Mouse (Mus musculus): ENCODE data around the gene Tle1. TPM values are rescaled to one million over a fixed set of nuclear protein-coding genes. Genes with fewer than 3 reads are reported as not detected.

Gene Tle1
- polyA plus RNA-seq, 1 experiment from 2014 or later: 6.2 TPM

- ATAC-seq (replicated peaks; ENCODE audit: extremely low read depth, insufficient read depth, low FRiP score): peak; percentile 12; the same call in 1 of the 2 replicates
- H3K9ac ChIP-seq (ENCODE audit: low read length): peak overlapping the region; percentile 84
Observed at GRCm38 (mm10) chr4:72198877-72199411, 1.8 kb downstream of the Tle1 start.

GRCm38 (mm10) chr4:72197888-72198605, 2.7 kb downstream of the Tle1 start:
- no peaks in the 10 kb centered on the region for H3K36me3 ChIP-seq (ENCODE audit: control insufficient read depth, insufficient read depth)
- no peak overlapping the region for H3K27ac ChIP-seq (ENCODE audit: low read length)
- peak overlapping the region; percentile 1; the same call in 1 of the 2 replicates for H3K9ac ChIP-seq (ENCODE audit: low read length)
- WGBS: 26% methylated on average over 7 of the region's 7 CpGs
- peak overlapping the region; percentile 78 for H3K4me3 ChIP-seq (ENCODE audit: low read length)
- peaks cover 19% of the 10 kb centered on the region for H3K4me1 ChIP-seq (ENCODE audit: control insufficient read depth, insufficient read depth, low read length)
- no peaks in the 10 kb centered on the region for H3K9me3 ChIP-seq (replicated peaks; ENCODE audit: control insufficient read depth, low read length)
- no peak for ATAC-seq (replicated peaks; ENCODE audit: extremely low read depth, insufficient read depth, low FRiP score)
- H3K27me3 ChIP-seq (ENCODE audit: control insufficient read depth, insufficient read depth, low read length): peaks cover 35% of the 10 kb centered on the region
- peak overlapping the region; percentile 92 for H3K4me2 ChIP-seq (ENCODE audit: low read depth, low read length)

More at GRCm38 (mm10) chr4:72198877-72199411, 1.8 kb downstream of the Tle1 start:
- H3K4me2 ChIP-seq (ENCODE audit: low read depth, low read length): peak overlapping the region; percentile 92
- 4% methylated on average over 22 of the region's 22 CpGs for WGBS
- no peaks in the 10 kb centered on the region for H3K9me3 ChIP-seq (replicated peaks; ENCODE audit: control insufficient read depth, low read length)
- H3K36me3 ChIP-seq (ENCODE audit: control insufficient read depth, insufficient read depth): no peaks in the 10 kb centered on the region
- H3K4me3 ChIP-seq (ENCODE audit: low read length): peak overlapping the region; percentile 78
- peaks cover 18% of the 10 kb centered on the region for H3K4me1 ChIP-seq (ENCODE audit: control insufficient read depth, insufficient read depth, low read length)
- H3K27me3 ChIP-seq (ENCODE audit: control insufficient read depth, insufficient read depth, low read length): peaks cover 37% of the 10 kb centered on the region
- no peak overlapping the region for H3K27ac ChIP-seq (ENCODE audit: low read length)

GRCm38 (mm10) chr4:72195116-72195835, 5.4 kb downstream of the Tle1 start:
- H3K9ac ChIP-seq (ENCODE audit: low read length): no peak overlapping the region
- H3K4me2 ChIP-seq (ENCODE audit: low read depth, low read length): no peak overlapping the region
- no peak overlapping the region for H3K27ac ChIP-seq (ENCODE audit: low read length)
- H3K27me3 ChIP-seq (ENCODE audit: control insufficient read depth, insufficient read depth, low read length): peaks cover 53% of the 10 kb centered on the region
- ATAC-seq (replicated peaks; ENCODE audit: extremely low read depth, insufficient read depth, low FRiP score): no peak
- H3K4me3 ChIP-seq (ENCODE audit: low read length): no peak overlapping the region
- 45% methylated on average over 6 of the region's 6 CpGs for WGBS
- H3K9me3 ChIP-seq (replicated peaks; ENCODE audit: control insufficient read depth, low read length): no peaks in the 10 kb centered on the region
- peaks cover 18% of the 10 kb centered on the region for H3K4me1 ChIP-seq (ENCODE audit: control insufficient read depth, insufficient read depth, low read length)
- H3K36me3 ChIP-seq (ENCODE audit: control insufficient read depth, insufficient read depth): no peaks in the 10 kb centered on the region

- no peak overlapping the region for H3K9ac ChIP-seq (ENCODE audit: low read length)
- ATAC-seq (replicated peaks; ENCODE audit: extremely low read depth, insufficient read depth, low FRiP score): peak; percentile 78
- no peak overlapping the region for H3K27ac ChIP-seq (ENCODE audit: low read length)
- no peaks in the 10 kb centered on the region for H3K9me3 ChIP-seq (replicated peaks; ENCODE audit: control insufficient read depth, low read length)
- H3K4me1 ChIP-seq (ENCODE audit: control insufficient read depth, insufficient read depth, low read length): peaks cover 14% of the 10 kb centered on the region
- H3K4me2 ChIP-seq (ENCODE audit: low read depth, low read length): no peak overlapping the region
- no peak overlapping the region for H3K4me3 ChIP-seq (ENCODE audit: low read length)
- no peaks in the 10 kb centered on the region for H3K36me3 ChIP-seq (ENCODE audit: control insufficient read depth, insufficient read depth)
- WGBS: 26% methylated on average over 1 of the region's 1 CpGs
- peaks cover 69% of the 10 kb centered on the region for H3K27me3 ChIP-seq (ENCODE audit: control insufficient read depth, insufficient read depth, low read length)
Observed at GRCm38 (mm10) chr4:72193276-72193675, 7.4 kb downstream of the Tle1 start.

GRCm38 (mm10) chr4:72184476-72184875, 16.2 kb downstream of the Tle1 start:
- no peak overlapping the region for H3K4me2 ChIP-seq (ENCODE audit: low read depth, low read length)
- H3K9me3 ChIP-seq (replicated peaks; ENCODE audit: control insufficient read depth, low read length): no peaks in the 10 kb centered on the region
- no peak overlapping the region for H3K9ac ChIP-seq (ENCODE audit: low read length)
- no peak overlapping the region for H3K27ac ChIP-seq (ENCODE audit: low read length)
- ATAC-seq (replicated peaks; ENCODE audit: extremely low read depth, insufficient read depth, low FRiP score): no peak
- 0 out of 2 replicates have a peak, but pooled peaks cover 2% of the 10 kb centered on the region for H3K36me3 ChIP-seq (ENCODE audit: control insufficient read depth, insufficient read depth)
- WGBS: 75% methylated on average over 5 of the region's 5 CpGs
- H3K27me3 ChIP-seq (ENCODE audit: control insufficient read depth, insufficient read depth, low read length): peaks cover 71% of the 10 kb centered on the region
- H3K4me3 ChIP-seq (ENCODE audit: low read length): no peak overlapping the region
- H3K4me1 ChIP-seq (ENCODE audit: control insufficient read depth, insufficient read depth, low read length): no peaks in the 10 kb centered on the region

GRCm38 (mm10) chr4:72182343-72182988, 18.3 kb downstream of the Tle1 start:
- Histone ChIP-seq H3K27me3 (ENCODE audit: control insufficient read depth, insufficient read depth, low read length) (peaks cover 51% of the 10 kb centered on the region), H3K4me2 (ENCODE audit: low read depth, low read length) (no peak overlapping the region), H3K4me3 (ENCODE audit: low read length) (no peak overlapping the region), H3K9me3 (replicated peaks; ENCODE audit: control insufficient read depth, low read length) (no peaks in the 10 kb centered on the region), H3K4me1 (ENCODE audit: control insufficient read depth, insufficient read depth, low read length) (no peaks in the 10 kb centered on the region), H3K27ac (ENCODE audit: low read length) (no peak overlapping the region), H3K9ac (ENCODE audit: low read length) (no peak overlapping the region), H3K36me3 (ENCODE audit: control insufficient read depth, insufficient read depth) (no peaks in the 10 kb centered on the region)
- no peak for ATAC-seq (replicated peaks; ENCODE audit: extremely low read depth, insufficient read depth, low FRiP score)

- peaks cover 3% of the 10 kb centered on the region for H3K36me3 ChIP-seq (ENCODE audit: control insufficient read depth, insufficient read depth)
- no peak overlapping the region for H3K27ac ChIP-seq (ENCODE audit: low read length)
- no peak overlapping the region for H3K4me3 ChIP-seq (ENCODE audit: low read length)
- no peak overlapping the region for H3K4me2 ChIP-seq (ENCODE audit: low read depth, low read length)
- H3K27me3 ChIP-seq (ENCODE audit: control insufficient read depth, insufficient read depth, low read length): peaks cover 22% of the 10 kb centered on the region
- ATAC-seq (replicated peaks; ENCODE audit: extremely low read depth, insufficient read depth, low FRiP score): no peak
- peaks cover 2% of the 10 kb centered on the region; the same call in 1 of the 2 replicates for H3K9me3 ChIP-seq (replicated peaks; ENCODE audit: control insufficient read depth, low read length)
- 75% methylated on average over 1 of the region's 1 CpGs for WGBS
- no peak overlapping the region for H3K9ac ChIP-seq (ENCODE audit: low read length)
- no peaks in the 10 kb centered on the region for H3K4me1 ChIP-seq (ENCODE audit: control insufficient read depth, insufficient read depth, low read length)
Observed at GRCm38 (mm10) chr4:72175943-72176342, 24.8 kb downstream of the Tle1 start.

GRCm38 (mm10) chr4:72168267-72168666, 32.5 kb downstream of the Tle1 start:
- Histone ChIP-seq H3K4me2 (ENCODE audit: low read depth, low read length) (no peak overlapping the region), H3K4me3 (ENCODE audit: low read length) (no peak overlapping the region), H3K9ac (ENCODE audit: low read length) (no peak overlapping the region), H3K4me1 (ENCODE audit: control insufficient read depth, insufficient read depth, low read length) (no peaks in the 10 kb centered on the region), H3K9me3 (replicated peaks; ENCODE audit: control insufficient read depth, low read length) (no peaks in the 10 kb centered on the region), H3K36me3 (ENCODE audit: control insufficient read depth, insufficient read depth) (peaks cover 5% of the 10 kb centered on the region), H3K27me3 (ENCODE audit: control insufficient read depth, insufficient read depth, low read length) (peaks cover 7% of the 10 kb centered on the region), H3K27ac (ENCODE audit: low read length) (no peak overlapping the region)
- no peak for ATAC-seq (replicated peaks; ENCODE audit: extremely low read depth, insufficient read depth, low FRiP score)
- WGBS: 42% methylated on average over 1 of the region's 1 CpGs

Data from heart, embryonic 16.5 days (tissue).